Mouse (Mus musculus) 3134 (cell line): ENCODE measurements around the gene Dis3l2.

Experiments
- DNase-seq: peaks from one replicate; pipeline ENCODE4 v3.0.0-alpha.2; 2011; ENCODE audit warnings: low spot score; ENCODE audit not compliant: insufficient read length; ENCODE audit errors: extremely low read depth

Dis3l2 gene

DNA sequence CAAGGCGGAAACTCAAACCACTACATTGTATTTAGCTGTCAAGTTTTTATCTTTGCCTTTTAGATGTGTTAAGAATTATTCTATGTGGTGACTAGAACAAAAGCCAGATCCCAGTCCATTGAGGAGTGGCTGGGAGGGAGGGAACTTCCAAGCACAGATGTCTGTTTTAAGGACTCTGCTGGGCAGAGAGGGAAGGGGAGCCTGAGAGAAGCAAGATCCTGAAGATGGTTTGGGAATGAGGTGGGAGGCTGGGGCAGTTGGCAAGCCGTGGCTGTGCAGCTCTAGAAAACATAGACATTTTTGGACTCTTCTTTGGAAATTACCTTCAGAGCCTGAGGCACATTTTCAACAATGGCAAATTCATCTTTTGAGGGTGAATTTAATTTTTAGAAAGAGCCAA is 208.9 kb downstream of the Dis3l2 start:
- no peak for DNase-seq

DNA sequence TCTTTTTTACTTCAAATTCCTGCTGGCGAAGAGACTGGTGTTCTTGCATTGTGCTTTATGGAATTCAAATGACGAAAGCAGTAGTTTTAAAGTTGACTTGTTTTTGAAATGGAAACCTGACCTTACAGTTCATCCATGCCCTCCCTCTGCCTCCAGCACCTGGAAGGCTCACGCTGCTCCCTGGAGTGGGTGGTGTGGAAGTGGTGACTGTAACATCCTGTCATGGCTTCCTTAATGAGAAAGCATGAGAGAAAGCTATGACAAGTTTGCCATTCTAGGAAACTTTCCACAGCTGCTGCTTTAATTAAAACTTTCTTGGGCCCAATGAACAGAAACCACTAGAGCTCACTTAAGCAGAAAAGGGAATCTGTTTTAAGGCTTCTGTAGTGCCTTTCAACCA is 210.3 kb downstream of the Dis3l2 start:
- no peak for DNase-seq

DNA sequence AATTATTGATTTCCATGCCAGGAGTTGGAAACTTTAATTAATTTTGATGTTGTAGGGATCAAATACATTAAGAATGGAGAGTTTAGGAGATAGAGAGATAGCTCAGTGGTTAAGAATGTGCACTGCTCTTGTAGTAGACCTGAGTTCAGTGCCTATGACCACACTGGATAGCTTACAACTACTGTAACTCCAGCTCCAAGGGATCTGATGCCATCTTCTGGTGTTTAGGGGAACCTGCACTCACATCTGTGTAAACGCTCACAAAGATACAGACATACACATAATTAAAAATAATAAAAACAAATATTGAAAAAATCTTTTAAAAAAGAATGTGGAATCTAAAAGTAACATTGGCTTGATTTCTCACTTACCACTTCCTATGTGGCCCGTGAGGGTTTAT is 211.1 kb downstream of the Dis3l2 start:
- no peak for DNase-seq

DNA sequence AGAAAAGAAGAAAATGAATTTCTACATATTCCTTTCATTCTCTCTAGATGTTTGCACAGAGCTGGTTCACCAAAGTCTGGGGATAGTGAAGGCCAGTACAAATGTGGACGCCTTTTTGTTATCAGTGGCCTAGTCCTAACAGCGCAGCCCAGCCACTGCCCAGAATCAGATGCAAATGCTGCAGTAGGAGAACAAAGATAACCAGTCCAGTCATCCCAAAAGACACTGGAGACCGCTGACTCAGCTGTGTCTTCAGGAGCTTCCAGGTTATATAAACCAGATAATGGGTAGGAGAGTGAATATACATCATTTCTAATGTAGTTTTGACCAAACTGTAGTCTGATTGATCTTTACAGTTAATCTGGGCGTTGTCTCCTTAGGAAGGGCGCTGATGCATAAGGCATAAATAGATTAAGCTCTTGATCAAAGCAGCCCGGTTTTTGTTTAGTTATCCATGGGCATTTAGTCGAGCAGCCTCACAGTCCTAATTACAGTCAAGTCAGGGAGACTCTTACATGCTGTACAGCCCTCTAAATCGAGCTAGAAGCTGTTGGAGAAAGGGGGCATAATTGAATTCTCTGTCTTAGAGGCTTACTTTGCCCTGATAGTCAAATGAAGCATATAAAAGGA is 212.9 kb downstream of the Dis3l2 start:
- DNase-seq, result no peak

DNA sequence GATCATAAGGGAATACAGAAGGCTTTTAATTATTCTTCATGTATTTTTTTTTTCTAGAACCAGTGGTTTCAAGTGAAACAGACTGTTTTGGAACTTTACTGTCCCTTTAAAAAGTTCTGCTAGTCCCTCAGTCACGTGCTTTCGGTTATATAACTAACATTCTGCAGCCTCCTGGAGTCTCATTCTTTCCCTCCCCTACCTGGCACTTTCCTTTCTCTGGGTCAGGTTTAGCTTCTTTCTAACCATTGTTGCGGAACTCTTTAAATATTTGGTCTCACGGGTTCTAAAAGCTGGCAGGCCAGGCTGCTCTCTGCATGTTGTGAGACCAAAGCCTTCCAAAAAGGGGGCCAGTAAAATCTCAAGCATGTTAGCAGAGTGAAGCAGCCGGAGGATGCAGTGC is 222.2 kb downstream of the Dis3l2 start:
- DNase-seq, result no peak

DNA sequence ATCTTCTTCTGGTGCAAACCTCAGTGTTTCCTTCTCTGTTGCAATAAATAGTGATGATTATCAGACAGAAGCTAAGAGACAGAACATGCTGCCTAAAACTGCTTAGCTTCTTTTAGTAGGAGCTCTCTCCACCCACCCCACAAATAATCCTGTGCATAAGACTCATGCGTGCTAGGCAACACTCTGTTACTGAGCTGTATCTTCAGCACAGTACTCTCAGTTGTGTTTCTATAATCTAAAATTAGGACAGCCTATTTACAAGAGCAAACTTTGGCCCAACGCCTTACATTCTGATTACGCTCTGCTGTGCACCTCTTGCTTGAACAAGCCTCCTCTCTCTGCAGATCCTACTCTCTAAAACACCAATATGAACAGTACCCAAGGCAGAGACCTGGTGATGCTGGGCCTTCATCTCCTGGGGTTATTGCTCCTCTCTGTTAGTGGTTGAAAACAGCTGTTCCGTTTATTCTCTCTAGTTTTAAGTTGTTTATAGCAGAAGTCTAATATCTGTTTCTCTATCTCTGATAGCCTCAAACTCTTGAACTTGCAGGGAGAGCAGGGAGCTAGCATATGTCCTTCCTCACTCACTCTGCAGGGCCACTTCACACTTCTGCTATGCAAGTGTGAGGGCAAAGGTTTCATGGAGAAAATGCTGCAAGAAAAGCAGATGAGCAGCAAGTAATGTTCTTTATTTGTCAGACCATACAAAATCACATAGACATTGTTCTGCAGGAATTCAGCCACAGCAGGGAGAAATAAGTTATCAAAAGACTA is 228.2 kb downstream of the Dis3l2 start:
- no peak for DNase-seq

DNA sequence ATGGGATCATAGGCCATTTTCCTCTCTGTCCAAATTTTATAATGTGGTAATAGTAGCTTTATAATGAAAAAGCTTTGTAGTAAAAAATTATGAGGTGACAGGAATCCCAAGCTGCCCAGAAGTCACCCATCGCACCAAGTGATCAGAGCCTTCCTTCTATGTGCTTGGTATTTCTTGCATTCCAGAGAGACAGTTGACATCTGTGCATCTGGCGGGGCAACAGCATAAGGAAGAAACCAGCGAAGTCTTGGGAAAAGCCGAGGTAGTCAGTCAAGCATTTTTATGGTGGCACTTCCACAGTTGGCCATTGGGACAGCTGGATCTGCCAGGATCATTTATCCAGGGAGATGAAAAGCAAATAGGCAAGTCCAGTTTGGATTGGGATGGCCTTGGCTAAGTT is 229.2 kb downstream of the Dis3l2 start:
- DNase-seq, result no peak

DNA sequence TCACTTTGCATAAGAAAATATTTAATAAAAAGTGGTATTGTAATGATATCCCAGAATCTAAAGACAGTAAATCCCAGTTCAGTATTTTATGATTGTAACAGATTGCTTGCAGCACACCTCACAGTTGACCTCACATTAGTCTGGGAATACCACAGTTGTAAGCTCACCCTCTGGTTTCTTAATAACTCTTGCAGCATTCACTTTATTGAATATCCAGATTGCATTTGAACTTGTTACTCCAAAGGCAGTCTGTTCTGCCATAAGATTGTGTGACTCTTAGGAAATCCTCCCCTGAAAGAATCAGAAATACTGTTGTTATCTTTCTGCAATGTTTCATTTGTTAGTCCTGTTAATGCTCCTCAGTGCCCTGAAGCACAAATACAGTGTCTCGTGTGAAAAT is 230.0 kb downstream of the Dis3l2 start:
- no peak for DNase-seq

DNA sequence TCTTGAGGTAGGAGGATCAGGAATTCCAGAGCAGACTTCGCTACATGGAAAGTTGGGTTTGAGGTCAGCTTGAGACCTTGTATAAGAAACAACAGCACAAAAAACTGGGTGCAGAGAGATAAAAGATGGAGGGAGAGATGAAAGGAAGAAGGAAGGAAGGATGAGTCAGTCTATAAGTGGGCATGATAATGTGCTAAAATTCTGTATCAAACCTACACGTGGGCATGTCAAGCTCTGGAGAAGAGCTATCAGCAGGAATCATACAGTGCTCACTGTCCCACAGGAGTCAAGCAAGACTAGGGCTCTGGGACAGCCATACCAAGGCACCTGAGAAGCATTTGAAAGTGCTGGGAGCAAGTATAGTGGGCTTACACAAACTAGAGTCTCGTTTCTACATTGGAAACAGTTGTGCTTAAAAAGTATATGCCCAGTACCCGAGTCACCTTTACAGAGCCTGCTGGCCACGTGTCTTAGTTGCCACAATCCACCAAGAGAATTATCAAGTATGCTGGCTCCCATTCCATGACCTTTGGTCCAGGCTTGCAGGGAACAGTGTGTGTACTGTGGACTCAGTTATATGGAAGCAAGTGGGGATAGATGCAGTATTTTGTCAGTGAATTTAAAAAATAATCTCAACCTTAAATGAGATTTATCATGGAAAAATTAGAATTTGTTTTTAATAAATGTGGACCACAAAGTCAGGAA is 248.0 kb downstream of the Dis3l2 start:
- no peak for DNase-seq

DNA sequence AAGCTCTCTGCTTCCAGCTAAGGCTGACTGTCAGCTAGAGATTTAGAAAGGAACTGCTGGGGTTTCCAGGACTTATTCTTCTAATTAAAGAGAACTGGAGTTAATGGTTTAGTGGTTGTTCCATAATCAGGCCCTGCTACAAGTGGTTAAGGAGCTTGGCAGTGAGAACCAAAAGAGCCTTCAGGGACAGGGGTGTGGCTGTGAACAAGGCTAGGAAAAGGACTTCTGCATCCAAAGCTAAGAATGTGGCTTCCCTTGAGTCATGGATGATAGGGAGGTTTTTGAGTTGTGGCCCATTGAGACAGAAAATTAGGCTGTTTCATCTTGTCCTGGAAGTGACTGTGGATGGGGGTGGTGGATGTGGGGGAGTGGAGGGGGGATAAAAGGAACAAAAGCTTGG is 252.2 kb downstream of the Dis3l2 start:
- DNase-seq, result no peak

DNA sequence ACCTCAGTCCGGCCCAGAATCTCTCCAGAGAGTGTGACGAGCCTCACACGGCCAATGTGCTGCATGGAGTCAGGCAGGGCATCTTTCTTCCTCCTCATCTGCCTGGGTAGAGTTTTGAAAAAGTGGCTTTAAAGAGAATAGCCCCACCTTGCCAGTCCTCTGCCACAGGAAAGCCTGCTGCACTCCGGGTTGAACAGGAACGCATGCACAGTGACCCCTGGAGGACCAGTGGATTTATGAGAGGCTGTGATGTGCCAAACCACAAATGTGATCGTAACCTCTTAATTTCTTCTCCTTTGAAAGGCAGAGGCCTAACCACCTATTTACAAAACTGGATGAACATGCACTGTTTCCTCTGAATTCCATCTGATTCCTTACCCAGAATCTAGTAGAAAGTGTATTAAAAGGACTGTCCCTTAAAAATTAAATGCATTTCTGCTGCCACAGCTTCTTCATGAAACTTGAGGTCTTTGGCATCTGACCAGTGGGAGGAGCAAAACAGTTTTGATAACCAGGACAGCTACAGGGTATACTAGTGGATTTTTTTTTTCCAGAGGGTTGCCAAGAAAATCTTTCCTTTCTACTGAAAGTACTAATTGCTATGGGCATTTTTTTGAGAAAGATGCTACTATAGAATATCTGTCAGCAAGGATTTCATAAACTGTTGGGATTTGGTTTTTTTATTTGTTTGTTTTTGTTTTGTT is 264.8 kb downstream of the Dis3l2 start:
- no peak for DNase-seq

DNA sequence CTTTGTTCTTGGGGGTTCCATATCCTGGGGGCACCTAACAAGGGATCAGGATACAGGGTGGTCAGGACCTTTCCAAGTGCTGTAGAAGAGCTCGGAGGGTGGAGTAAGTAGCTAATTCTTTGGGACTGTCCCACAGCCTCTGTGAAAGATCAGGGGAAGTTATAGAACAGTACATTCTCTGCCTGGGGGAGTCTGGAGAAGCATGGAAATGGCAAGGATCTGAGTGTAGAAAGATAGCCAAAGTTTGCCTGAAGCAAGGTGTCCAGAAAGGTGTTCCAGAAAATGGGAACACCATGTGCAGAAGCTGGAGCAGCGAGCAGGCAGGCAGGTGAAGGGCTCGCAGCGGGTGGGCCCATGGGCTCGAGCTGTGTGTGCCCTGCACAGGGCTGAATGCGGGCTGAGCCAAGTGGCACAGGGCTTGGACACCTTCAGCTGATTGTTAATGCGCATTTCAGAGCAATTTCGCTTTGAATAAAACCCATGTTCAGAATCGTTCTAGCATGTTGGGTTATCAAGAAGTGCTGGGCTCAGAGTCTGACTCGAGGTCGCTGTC is 265.6 kb downstream of the Dis3l2 start:
- DNase-seq, result no peak

DNA sequence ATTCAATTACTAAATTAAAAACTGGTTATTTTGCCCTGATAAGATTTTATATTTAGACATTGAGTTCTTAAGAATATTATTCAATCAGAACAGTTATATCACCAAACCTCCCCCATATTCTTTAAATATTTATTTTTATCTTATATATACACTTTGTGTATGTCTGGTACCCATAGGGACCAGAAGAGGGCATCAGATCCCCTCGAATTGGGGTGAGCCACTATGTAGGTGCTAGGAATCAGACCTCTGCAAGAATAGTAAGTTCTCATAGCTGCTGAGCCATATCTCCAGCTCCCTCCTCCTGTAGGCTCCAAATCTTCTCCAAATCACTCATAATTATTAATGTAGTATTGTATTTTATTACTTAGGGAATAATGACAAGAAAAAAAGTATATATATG is 269.1 kb downstream of the Dis3l2 start:
- no peak for DNase-seq

DNA sequence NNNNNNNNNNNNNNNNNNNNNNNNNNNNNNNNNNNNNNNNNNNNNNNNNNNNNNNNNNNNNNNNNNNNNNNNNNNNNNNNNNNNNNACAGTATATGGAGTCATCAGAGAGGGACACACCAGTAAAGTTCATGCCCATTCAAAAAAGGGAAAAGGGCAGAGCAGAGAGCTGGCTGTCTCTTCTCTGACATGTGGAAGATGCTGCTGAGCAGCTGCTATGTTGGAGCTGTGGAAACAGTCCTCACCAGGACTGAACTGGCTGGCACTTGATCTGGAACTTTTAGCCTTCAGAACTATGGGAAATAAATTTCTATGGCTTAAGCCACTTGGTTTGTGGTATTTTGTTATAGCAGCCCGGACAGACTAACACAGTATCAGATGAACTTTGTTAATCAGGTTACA is 273.4 kb downstream of the Dis3l2 start:
- no peak for DNase-seq

DNA sequence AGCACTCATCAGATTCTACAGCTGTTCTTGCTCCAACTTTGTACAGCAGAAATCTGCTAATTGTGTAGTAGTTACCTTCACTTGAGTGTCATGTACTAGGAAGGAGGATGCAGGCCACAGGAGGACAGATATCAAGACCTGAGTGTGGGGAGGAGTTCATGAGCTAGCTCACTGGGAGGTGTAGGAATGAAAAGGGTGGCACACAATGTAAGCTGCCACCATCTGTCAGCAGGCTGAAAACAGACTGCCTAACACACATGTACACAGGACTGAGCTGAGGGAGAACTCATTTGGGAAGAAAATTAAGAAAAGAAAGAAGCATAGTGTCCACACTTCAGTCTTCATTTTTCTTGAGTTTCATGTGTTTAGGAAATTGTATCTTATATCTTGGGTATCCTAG is 282.8 kb downstream of the Dis3l2 start:
- no peak for DNase-seq

DNA sequence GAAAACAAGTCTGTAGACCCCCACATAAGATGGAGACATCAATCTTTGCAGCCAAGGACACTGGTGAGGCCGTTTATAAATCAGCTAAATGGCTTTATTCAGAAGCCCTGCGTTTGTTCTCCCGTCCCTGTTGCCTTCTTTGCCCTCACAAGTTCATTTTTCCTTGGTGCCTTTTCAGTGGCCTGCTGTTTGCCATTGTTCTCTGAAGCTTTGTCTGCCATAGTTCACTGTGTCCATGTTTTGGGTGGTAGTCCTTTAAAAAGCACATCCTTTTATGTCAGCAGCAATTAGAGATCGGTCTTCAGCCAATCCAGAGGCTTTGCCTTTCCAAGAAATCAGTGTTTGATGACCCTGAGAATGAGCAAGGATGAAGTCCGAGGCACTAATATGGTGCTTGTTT is 289.2 kb downstream of the Dis3l2 start:
- DNase-seq, result no peak

DNA sequence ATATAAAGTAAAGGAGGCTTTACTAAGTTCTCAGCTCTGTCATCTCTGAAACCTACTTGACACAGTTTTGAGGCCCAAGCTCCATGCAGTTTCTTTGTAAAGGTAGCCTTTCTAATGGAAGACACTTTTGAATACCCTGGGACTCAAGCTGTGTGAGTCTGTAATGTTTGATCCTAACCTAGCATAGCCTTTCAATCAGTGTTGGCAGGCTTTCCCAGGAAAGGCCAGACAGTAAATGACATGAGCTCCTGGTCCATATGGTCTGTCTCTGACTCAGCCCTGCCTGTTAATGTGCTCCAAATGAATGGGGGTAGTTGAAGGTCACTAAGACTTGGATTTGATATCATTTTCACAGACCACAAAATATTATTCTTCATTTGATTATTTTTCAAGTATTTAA is 290.4 kb downstream of the Dis3l2 start:
- no peak for DNase-seq

DNA sequence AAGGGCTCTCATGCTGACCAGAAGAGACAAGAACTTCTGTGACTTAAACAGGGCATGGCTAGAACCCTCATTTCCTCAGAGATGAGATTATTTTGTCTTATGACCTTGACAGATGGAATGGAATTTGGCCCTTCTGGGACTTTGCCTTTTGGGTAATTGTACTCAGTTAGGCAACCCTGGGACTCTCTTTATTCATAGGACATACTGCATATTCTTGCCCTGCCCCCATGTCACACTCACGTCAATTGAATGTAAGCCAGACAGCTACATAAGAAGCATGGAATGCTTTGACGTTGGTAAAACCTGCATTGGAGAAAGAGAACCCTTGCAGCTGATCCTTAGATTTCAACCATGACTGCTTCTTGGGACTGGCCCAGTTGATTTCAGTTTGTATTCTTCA is 294.4 kb downstream of the Dis3l2 start:
- no peak for DNase-seq

DNA sequence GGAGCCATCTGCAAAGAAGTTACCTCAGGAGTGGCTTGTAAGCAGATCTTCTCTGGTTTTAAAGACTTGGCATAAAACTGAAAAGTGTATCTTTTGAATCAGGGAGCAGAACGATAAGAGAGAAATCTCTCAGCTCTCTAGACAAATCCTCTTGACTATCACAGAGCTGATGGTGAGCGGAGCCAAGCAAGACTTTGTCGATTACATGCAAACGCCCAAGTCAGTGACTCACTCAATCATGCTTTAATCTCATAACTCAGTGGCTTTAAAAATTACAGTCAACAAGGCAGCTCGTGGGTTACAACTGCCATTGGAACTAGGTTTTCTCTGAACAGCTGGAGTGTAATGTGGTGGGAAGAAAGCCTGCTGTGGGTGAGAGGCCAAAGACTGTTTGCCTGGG is 297.8 kb downstream of the Dis3l2 start:
- no peak for DNase-seq

DNA sequence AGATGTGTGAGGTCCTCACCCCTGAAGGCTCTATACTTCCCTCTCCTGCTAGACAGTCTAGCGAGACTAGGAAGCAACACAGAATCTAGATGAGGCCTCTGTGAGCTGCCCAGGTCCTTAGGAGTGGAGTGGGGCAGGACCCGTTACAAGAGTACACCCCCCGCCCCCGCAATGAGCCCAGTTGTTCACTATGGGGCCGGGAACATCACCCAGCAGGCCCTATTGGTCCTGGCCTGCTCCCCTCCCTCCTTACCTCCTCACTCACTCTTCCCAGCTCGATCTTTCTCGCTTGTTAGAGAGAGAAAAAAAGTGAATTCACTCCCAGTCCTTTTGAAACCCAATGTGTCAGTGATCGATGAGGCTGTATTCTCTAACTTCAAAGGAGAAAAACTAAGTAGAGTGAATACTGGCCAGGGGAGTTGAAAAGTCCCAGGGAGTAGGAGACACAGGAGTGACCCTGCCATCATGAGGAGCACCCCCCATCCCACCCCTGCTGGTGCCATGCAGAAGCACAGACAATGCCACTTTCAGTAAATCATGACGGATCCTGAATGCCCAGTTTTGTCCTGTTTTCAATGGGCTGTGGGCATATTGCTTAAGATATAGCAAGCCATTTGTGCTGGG is 299.0 kb downstream of the Dis3l2 start:
- DNase-seq, result no peak

DNA sequence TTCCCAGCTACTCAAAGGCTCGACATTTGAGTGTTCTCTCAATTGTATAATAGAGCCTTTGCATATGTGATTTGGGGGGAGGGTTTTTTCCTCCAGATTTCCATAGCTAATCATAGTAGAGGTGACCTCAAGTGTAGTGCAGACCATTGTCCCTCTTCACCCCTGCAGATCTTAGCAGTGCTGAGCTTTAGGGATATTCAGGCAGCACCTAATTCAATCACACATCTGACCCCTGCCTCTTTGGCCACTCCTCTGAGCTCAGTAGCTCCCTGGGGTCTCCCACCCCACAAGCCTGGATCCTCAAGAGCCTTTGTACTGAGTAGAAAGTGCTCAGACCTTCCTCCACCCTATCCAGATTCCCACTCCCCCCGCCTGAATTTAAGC is 299.6 kb downstream of the Dis3l2 start:
- no peak for DNase-seq
